Mouse (Mus musculus) cerebellum, adult 11 months (tissue): ENCODE measurements at regions not wholly inside any gene's neighbourhood (a gene's known extent, or its start where the extent isn't known, plus 50 kb on each side); places are given as distances from the start of the nearest gene placed in this dataset.

Source experiments
- DNase-seq: peaks from one replicate; pipeline ENCODE4 v3.0.0; 2022

- DNase-seq = no peak
Measured at GRCm38 (mm10) chr3:34593279-34593678, 56.9 kb upstream of the Sox2 start.

DNA sequence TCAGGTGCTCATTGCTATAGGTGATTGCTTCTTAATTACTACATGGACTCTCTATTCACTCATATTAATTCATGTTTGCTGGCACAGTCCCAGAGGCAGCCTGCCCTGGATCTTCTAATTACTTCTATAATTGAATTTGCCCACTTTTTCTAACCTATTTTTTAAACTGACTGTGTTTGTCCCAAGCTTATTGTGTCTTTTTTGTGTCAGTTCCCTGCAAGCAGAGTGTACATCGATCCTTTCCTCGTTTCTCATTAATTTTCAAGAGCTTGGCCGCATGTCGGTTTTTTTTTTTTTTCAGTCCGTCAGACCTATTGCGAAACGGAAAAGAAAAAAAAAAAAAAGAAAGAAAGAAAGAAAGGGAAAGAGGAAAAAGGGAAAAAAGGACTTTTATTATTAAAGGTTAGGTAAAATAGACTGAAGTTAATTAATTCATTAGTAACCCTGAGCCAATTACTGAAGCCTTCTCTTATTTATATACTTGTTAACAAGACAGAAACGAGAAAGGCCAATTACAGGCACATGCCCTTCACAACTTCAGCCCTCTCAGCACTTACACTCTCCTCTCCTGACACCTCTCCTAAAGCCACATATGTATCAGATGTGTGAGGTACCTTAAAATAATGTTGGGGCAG, 72.2 kb upstream of the Sox2 start:
- no peak for DNase-seq

DNA sequence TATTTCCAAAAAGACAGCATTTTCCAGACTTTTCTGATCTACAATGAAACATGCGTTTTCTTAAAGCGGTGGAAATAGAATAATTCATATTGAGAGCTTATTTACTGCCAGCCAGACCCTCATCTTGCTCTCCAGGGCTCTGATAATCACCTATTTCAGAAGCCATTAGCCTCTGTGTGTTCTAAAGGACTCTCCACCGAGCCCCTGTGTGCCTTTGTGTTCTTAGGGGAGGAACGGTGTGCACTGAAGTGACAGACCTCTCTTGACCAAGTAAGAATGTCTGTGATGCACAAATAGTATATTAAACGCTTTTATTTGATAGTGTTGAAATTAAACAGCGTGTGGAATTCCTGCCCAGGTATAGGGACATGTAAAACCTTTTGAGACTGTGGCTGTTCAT, 73.1 kb upstream of the Sox2 start:
- no peak for DNase-seq

DNA sequence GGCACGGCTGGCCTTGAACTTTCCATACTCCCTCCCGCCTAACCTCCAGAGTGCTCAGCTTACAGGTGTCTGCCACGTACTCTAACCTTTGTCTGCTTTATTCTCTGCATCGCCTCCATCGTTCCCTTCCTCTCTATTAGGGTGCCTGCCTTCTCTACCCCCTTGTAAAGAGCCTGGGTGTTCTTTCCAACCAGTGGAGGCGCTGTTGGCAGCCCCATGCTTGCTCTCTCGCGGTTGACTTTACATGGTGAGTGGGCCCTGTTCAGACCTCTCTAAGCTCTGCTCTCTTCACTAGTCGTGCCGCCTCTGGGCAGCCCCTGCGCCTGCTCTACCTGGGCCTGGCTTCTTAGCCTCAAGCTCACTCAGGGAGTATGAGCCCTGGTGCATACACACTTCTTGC, 74.0 kb upstream of the Sox2 start:
- no peak for DNase-seq

- no peak for DNase-seq
Measured at GRCm38 (mm10) chr3:34574711-34575350, 75.4 kb upstream of the Sox2 start.

DNA sequence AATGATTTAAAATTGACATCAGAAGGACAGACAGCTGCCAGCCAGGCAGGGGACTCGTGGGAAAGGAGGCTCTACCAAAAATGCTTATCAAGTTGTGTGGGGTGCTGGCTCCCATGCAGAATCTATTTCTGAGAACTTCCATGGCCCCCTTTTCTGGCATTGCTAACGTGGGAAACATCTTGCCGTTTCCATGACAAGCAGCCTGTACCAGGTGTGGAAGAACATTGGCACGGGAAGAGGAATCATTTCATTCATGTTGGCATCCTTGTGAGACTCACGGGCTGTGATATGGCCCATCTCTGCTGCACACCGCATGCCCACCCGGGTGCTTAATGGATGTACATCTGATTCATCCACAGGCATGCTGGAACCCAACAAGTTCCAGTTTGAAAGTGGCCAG, 76.9 kb upstream of the Sox2 start:
- DNase-seq = no peak

- no peak for DNase-seq
Measured at GRCm38 (mm10) chr3:34572081-34572480, 78.1 kb upstream of the Sox2 start.

DNA sequence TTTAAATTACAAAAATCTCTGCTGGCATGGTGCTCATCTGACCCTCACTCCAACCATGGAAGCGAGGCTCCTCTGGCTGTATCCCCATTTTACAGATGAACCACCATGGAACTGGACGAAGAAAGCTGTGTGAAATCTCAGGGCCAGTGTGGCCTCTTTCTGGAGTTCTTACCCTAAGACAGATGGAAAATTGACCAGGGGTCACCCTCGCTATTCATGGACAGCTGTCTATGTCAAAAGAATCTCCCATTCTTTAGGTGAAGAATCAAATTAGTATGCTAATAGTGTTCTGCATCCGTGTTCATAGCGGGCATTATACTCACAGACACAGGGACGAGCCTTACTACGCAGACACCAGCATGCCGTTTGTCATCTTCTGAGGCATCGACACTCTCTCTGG, 78.6 kb upstream of the Sox2 start:
- no peak for DNase-seq

DNA sequence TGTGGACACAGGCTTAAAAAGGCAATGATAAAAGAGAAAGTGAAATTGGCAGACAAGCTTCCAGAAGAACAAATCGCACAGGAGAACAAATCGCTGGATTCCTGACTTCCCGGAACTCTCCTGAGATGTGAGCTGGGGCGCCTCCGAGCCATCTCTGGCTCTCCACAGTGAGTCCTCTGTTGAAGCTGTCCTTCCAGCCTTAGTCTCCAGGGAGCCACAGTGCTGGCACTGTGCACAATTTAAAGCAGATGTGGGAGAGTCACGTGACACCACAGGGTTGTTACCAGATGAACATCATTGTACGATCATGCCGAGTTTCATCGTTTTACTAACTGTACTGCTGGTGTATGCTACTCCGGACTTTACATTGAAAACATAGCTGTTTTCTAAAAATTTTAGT, 80.2 kb upstream of the Sox2 start:
- DNase-seq = no peak

DNA sequence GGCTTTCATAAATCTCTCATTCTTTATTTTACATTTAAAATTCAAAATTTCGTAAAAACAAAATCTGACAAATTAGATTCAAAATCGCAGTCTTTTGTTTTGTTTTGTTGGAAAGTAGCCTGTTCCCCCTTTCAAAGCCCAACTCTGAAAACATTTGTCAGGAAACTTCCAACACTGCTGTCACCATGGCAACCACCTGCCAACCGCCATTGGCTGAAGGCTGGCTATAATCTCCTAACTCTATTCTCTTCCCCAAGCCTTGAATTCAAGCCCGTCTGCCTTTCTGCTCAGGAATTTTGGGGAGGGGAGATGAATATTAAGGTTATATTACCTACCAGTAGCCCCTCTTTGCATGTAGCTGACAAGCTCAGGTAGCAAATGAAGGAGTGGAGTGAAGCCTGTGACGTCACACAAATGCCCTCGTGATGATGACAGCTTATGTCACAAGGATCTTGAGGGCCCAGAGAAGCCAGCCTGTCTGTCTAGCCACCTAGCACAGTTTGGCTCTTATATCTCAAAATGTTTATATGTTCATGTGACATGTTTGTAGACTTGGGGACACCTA, 82.0 kb upstream of the Sox2 start:
- no peak for DNase-seq

DNA sequence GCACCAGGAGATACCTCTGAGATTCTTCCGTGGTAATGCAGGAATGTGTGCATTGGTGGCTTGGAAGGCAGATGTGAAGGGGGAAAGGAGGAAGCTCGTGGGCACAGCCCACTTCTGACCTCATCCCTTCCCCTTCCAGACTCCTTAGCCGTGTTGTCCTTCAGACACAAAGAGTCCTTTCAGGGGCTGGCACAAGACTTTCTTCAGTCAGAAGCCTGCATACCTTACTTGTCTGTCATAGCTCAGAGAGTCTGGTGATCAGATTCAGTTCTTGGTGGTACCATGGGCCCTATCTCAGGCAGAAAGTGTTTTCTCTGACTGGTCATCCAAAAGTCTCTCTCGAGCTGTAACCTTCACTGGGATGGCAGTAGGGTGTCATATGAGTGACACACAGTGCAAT, 84.8 kb upstream of the Sox2 start:
- DNase-seq = no peak

- DNase-seq = no peak
Measured at GRCm38 (mm10) chr3:34562893-34563292, 87.3 kb upstream of the Sox2 start.

GRCm38 (mm10) chr3:34561709-34562108, 88.5 kb upstream of the Sox2 start:
- no peak for DNase-seq

DNA sequence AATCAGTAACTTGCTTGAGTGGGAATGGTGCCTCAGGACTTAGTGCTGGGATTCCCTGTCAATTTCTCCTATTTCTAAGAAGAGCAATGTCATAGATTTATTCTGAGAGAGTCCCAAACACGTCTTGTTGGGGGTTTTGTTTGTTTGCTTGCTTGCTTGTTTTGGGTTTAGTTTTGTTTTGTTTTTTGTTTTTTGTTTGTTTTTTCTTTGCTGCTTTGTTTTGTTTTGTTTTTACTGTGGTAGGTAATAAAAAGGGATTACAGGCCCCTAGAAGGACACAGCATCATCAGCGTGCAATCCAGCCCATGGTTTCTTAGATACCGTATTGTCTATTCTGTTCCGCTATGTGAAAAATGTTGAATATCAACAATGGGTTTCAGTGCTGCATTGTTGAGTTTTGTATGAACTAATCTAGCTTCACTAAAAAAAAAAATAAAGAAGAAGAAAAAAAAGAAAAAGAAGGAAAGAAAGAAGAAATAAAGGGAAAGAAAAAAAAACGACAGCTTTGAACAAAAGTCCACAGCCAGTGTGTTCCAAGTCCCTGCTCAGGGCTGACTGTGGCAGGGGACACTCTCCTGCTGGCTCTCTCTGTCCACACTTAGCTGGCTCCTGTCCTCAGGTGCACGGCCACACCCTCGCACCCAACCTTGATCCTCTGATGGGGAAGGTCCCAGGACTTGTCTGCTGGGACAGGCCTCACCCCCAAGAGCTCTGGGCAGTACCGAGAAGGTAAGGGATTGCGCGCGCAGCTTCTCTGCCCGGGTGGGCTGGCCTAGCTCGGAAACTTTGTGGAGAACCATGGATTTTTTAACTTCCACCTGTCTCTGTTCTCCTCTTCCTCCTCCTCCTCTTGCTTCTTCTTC, 90.1 kb upstream of the Sox2 start:
- no peak for DNase-seq

GRCm38 (mm10) chr3:34558821-34559520, 91.2 kb upstream of the Sox2 start:
- no peak for DNase-seq

DNA sequence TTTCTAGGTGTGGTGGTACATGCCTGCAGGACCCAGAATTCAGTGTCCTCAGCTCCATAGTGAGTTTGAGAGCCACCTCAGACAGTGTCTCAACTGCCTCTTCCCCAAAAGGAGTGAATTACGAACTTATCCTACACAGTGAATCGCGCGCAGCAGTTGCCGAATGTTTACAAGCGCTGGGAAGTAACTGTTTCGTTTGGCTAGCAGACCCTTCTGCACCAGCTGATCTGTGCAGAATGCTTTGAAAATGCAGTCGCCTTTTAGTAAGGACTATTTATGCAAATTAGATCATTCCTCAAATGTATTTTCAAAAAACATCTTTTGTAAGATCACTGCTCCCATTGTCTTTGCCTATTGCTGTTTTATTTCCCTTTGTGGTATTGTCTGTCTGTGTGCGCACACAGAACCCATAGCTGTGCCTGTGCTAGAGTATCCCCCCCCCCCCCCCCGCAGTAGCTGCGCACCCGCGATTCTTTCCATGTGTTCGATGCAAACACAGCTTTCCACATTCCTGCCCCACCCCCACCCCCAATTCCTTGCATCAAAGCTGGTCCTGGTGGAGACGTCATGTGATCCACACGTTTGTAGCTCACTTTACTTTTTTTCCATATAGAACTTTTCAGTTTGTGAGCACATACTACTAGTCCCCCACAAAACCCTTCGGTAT, 97.5 kb upstream of the Sox2 start:
- DNase-seq = no peak

DNA sequence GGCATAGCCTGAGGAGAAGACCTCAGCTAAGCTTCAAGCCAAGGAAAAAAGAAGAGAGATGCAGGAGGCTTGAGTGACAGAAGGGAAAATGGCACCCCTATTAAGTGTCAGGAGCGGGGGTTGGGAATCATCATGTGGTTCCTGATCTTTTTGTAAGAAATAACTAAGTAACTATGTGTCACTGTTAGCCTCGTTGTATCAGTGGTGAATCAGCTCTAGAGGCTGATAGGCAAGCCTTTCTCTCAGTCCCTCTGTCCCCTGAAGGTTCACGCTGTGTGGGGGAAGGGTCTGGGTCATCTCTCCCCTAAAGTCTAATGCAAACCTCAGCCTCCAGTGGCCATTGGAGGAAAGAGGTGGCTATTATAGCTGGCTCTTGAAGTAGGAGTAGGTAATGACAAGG, 99.1 kb upstream of the Sox2 start:
- no peak for DNase-seq

- no peak for DNase-seq
Measured at GRCm38 (mm10) chr3:34550189-34550588, 100.0 kb upstream of the Sox2 start.

DNA sequence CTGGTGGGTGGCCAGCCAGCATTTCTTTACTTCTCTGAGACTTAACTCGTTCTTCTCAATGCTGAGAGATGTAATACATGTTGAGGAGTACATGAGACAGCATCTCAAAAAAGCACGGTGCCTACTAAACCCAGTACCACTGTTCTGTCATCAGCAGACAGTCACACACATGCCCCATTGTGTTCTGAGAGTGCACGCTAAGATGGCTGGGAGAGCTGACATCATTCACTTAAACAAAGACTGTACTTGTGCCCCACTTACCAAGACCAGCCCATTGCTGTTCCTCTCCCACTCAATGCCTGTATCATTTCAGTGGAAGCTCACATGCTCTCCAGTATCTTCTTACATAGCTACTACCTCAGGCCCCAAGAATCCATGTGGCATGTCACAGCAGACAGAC, 117.8 kb upstream of the Sox2 start:
- no peak for DNase-seq

- no peak for DNase-seq
Measured at GRCm38 (mm10) chr3:34531836-34532235, 118.4 kb upstream of the Sox2 start.

- no peak for DNase-seq
Measured at GRCm38 (mm10) chr3:34527546-34527945, 122.7 kb upstream of the Sox2 start.

GRCm38 (mm10) chr3:34525730-34526129, 124.5 kb upstream of the Sox2 start:
- no peak for DNase-seq
